Mouse (Mus musculus) 416B (cell line): ENCODE measurements around the gene Fbxo2.
"Not testable (repeated sequence)": the region's sequence is repeated elsewhere in the genome, so short reads cannot be mapped to it uniquely, and the experiment has no call there.

Experiments
- DNase-seq: peaks from one replicate; pipeline ENCODE4 v3.0.0; 2011; ENCODE audit warnings: low read depth

Fbxo2 gene

DNA sequence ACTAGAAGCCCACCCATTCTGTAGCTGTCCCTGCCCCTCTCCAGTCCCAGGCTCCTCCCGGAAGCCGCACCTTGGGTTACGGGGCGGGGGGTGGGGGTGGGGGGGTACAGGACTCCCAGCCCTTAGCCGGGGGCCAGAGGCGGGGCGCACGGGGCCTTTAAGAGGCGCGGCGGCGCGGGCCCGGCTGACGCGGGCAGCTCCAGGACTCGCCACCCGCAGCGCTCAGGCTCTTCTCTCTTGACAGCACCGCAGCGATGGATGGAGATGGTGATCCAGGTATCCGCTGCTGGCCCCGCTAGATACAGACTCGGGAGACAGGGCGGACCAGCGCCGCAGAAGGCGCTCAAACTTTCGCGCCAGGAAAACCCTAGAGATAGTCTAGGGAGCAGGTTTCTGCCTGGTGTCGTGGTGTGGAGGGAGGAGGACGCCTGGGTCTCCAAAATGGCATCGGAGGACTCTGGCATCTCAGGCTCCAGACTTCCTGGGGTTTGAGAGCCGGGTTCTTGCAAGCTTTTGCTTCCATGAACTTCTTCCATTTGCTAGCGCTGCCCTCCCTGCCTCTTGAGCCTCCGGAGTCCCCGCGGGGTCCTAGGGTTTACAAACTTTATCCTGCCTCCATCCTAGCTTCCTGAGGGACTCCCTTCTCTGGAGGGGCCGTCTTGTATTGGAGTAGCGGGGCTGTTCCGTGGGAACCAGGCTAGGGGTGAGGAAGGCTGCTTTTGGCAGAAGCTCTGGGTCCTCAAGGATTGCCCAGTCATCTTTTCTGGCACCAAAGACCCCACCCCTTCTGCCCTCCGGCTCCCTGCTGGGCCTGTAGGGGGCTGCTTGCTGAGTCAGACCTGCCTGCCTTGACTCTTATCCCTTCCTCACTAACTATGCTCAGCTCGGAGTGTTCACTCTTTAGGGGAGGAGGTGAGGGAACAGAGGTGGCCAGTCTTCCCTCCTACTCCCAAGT is at the start of gene Fbxo2, which contains the start of gene Fbxo44:
TSS of gene Fbxo2 (plus strand) at position 186 of the 955 bp plus-strand sequence.
TSS of gene Fbxo44 (minus strand) at position 47 of the 955 bp plus-strand sequence.
- no peak for DNase-seq

DNA sequence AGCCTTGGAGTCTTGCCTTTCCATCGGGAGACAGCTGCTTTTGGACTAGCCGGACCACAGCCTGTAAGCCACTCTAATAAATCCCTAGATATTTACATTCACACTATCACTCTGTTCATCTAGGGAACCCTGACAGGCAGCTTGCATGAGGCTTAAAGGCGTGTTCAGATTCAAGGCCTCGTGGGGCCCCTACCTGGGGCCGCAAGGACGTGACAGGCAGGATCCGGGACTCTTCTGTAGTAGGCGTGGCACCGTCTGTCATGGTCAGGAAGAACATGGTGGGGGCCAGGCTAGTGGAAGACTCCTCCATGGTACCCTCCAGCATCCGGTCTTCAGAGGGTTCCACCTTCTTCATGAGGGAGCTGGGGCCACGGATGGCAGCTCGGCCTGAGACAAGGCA is 47.9 kb upstream of the Fbxo2 start:
- DNase-seq, result no peak

DNA sequence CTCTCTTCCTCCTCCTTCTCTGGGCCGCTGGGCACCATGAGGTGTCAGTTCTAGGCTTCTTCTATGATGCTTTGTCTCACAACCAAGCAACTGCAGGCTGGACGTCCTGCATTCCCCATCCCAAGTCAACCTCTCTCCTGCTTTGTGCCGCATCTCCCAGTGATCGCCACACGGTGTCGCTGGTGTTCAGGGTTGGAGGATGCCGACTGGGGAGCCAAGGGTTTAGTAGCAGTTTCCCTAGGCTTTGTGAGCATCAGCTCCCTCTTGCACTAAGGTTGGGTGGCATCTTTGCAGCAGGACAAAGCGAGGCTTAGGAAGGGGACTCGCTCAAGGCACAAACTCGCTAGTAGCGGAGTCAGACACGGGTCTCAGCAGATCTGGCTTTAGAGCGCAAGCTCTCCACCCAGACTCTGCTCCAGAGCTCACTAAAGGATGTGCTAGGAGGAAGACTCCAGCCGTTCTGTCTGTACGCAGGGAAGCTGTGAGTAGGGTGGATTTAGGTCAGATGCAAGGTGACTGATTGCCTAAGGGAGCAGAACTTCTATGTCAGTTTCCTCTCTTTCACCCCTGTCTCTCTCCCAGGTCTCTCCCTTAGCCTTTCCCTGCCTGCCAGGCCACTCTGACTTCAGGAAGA is 45.5 kb upstream of the Fbxo2 start:
- peak; percentile 94 for DNase-seq

DNA sequence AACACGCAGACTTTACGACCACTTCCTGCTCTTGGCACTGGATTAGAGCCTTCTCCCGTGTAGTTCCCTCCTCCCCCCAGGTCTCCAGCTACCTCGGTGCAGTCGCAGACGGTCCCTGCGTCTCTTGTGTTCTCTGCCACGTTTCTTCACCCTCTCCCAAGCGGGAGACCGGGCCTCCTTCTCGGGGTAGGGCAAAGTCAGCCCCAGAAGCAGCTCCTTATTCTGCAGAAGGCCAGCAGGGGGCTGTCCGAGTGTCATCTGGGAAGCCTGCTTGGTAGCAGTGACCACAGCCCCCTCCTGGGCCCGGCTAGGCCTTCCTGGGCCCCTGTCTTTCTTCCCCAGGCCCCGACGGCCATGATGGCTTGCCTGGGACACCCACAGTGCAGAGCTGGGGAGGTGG is 45.0 kb upstream of the Fbxo2 start:
- DNase-seq, result peak; percentile 90

DNA sequence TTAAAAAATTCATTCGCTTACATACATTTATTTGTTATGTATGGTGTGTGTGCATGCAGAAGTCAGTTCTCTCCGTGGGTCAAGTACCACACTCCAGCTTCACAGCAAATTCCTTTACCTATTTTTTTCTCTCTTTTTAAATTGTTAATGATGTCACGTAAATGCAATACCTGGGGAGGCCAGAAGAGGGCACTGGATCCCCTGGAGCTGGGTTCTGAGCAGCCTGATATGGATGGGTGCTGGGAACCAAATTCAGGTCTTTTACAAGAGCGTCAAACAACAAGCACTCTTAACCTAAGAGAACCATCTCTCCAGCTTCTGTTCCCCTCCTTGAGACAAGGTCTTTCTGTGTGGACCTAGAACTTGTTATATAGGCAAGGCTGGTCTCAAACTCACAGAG is 43.8 kb upstream of the Fbxo2 start:
- peak; percentile 64 for DNase-seq

DNA sequence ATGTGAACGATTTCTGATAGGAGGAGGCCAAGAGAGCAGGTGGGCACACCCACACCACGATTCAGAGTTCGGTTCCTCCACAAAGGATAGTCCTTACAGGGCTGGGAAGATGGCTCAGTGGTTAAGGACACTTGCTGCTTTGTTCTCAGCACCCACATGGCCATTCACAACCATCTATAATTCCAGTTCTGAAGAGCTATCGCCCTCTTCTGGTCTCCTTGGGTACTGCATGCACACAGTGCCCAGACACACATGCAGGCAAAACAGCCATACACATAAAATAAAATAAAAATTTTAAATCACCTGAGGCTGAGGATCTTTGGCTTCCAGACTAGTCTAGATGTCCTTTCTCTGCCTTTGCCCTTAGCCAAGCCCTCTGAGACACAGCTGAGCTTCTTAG is 43.0 kb upstream of the Fbxo2 start:
- no peak for DNase-seq

DNA sequence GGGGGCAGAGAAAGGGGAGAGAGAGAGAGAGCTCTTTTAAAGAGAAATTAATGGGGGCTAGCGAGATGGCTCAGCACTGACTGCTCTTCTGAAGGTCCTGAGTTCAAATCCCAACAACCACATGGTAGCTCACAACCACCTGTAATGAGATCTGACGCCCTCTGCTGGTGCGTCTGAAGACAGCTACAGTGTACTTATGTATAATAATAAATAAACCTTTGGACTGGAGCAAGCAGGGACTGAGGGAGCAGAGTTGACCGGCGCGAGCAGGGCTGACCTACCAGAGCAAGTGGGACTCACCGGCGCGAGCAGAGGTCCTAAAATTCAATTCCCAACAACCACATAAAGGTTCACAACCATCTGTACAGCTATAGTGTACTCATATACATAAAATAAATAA is 40.8 kb upstream of the Fbxo2 start:
- not testable (repeated sequence) for DNase-seq

DNA sequence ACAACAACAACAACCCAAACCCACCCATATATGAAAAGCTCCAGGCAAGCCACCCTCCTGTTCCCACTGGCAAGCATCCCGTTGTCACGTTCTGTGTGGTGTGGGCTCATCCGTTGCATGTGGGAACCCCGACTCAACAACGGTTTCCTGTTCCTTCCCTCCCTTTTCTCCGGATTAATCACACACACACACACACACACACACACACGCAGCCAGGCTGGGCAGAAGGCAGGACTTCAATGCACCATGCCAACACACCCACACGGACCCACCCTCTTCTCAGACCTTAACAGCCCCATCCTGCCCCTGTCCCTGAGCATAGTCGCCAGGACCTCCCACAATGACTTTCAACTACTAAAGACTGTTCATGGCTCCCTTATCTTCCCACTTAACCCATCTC is 39.9 kb upstream of the Fbxo2 start:
- peak; percentile 70 for DNase-seq

DNA sequence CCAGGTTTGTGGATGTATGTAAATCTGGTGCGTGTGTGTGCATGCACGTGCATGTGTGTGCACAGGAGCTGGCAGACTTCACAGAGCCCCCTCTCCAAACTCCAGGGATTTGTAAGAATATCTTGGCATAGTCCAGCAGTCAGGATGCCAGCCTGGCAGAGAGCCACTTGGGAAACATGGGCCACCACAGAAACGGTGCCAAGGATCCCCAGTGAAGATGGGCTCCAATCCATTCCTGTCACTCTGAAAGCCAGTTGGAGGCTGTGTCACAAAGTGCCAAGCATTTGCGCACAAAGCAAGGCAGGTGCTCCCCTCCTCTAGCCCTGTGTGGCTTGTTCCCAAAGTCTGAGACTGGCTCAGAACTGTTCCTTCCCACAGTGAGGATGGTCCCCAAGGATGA is 39.1 kb upstream of the Fbxo2 start:
- DNase-seq, result no peak

DNA sequence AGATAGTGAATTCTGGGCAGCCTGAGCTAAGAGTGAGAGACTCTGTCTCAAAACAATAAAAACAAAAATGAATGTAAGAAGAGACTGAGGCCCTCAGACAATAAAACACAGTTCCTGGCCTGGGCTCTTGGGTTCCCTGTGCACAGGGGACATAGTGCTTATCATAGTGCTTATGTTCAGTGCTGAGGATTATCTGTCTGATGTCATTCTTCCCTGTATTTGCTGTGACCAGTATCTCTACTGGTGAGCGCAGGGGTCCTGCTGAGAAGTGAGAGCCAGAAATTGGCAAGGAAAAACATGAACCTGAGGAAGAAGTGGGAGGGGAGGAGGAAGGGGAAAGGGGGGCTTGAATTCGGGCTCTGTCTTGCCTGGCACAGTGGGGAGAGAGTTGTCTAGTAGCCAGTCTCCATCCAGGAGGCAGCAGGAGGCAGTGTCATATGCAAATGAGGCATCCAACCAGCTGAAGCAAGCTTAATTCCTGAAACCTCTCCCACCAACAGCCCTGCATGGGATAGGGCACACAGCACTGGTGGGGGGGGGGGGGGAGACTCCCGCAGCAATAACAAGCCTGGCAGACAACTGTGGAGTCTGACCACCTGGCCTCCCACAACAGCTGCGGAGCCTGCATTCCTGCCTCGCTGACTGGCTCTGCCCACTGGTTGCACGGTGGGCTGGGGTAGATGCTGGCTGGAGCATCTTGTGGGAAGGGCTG is 38.3 kb upstream of the Fbxo2 start:
- no peak for DNase-seq

DNA sequence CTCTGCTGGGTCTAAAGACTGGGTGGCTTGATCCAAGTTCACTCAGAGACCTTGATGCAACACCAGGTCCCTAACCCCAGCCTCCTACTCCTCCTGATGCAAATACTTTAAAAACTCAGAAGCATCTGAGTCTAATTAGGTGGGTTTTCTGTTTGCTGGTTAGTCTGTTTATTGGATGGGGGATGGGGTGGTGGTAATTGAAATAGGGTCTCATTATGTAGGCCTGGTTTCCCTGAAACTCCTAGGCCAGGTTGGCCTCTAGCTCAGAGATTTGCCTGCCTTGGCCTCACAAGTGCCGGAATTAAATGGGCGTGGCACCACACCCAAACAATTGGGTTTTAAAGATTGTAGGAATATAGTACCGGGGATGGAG is 37.7 kb upstream of the Fbxo2 start:
- DNase-seq, result no peak

DNA sequence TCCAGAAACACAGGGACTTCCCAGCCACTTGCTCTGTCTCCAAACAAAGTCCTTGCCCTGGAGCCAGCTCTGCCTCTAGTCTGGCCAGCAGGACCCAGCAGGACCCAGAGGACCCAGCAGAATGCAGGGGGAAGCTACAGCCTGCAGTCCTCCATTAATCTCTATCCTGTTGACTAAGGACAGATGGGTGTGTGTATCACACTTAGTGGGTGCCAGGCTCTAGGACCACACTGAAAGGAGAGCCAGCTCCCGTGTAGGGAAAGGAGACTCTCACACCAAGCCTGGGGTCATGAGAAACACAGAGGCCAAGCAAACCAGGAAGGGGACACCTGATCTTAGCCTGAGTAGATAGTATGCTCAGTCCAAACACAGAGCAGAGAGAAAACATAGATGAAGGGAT is 32.2 kb upstream of the Fbxo2 start:
- DNase-seq, result no peak

DNA sequence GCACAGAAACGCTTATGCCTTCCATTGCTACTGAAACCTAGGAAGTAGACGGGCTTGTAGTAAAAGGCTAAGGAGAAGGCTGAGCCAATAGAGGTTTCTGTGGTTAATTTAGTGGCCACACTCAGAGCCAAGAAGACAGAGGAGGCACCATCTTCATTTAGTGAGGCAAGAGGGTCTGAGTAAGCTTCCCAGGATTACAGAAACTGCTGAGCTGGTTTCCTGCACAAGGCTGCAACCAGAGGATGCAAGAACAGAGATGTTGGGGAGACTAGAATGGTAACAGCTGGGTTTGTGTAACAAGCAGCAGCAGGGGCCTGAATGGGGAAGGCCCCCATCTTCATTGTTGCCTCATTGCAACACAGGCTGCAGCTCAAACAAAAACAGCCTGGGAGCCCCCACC is 31.7 kb upstream of the Fbxo2 start:
- DNase-seq, result peak; percentile 81

DNA sequence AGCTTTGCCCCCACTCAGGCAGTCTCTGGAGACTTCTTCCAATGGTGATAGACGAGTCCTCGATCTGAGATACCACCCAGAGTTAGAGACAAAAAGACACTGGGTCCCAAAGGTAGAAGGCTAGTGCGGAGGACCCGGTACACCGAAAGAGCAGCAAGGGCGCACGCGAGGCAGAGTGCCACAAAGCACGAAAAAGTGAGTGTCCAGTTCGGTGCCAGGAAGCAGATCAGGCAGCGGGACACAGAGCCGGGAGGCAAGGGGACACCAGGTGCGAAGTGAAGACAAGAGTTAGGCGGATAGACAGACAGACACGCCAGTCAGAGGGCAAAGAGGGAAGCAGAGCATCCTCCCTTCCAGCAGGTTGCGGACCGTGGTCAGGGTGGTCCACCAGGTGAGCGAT is 30.3 kb upstream of the Fbxo2 start, which contains the start of gene Mad2l2:
TSS of gene Mad2l2 (plus strand) at position 252 of the 400 bp plus-strand sequence.
- DNase-seq, result no peak

DNA sequence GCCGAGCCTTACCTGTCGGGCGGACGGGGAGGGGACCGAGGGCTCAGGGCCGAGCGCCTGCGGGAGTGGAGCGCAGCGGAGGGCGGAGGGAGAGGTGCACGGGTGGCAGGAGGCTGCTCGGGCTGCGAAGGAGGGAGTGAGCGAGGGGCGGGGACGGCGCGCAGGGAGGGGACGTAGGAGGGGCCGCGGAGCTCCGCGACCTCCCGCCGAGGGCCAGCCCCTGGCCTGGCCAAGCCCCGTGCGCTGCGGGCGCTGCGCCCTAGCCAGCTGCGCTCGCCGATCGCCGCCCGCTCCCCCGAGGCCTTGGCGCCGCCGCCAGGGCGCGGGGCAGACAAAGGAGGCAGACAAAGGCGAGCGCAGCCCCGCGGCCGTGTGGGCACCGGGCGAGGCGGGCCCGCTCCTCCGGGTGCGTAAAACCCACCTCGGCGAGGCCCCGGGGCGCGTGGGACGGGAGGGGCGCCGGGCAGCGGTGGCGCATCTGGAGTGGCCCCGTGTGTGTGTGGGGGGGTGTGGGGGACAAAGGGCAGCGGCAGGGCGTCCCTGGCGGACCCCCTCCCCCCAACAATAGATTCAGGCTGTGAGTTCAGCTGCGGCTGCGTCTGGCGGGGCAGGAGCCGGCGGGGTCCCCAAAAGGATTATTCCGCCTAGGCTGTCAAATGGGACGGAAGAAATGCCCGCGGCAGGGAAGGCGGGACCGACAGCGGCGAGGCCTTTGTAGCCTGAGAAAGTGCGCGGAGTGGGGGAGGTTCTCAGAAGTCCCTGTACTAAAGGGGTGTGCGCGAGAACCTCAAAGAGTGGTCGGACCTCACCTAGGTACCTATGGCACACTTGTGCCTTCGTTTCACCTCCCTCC is 29.6 kb upstream of the Fbxo2 start, which contains the start of gene Draxin:
TSS of gene Draxin (minus strand) at position 138 of the 853 bp plus-strand sequence.
- no peak for DNase-seq

DNA sequence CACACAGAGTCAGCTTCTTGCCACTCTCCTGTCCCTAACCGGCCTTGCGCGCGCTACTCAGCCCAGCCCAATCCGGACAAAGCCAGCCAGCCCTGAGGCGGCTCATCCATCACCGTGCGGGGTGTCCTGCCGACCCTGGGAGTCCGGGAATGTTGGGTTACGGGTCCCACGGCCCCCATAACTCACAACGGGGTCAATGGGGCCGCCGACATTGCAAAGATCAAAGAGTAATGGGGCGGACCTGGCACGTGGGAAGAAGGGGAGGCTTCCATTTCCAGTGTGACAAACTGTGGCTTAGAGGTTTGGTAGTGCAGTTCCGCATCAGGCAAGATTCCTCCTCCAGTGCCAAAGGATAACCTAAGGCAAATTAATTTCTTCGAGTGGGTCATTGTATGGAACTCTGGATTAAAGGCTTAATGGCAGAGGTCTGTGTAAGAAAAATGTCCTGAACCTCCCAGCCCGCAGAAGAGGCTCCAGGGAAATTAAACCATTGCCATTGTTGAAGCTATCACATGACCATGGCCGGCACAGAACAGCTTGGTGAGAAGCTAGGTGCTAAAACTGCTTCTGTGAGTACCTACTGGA is 28.8 kb upstream of the Fbxo2 start:
- no peak for DNase-seq

DNA sequence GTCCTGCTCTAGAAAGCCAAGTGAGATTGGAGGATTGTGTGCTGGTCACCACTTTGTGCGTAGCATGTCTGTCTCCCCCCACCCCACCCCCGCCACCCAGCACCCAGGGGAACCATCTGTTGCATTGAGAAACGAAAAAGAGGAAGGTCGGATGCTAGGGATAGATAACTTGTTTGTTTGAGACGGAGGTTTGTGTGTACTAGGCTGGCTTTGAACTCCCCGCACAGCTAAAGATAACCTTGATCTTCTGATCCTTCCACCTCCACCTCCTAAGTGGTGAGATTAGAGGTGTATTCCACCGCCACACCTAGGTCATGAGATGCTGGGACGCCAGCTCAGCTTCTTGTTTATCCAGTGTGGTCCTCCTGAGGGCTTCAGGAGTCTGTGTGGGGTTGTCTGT is 25.4 kb upstream of the Fbxo2 start:
- no peak for DNase-seq

DNA sequence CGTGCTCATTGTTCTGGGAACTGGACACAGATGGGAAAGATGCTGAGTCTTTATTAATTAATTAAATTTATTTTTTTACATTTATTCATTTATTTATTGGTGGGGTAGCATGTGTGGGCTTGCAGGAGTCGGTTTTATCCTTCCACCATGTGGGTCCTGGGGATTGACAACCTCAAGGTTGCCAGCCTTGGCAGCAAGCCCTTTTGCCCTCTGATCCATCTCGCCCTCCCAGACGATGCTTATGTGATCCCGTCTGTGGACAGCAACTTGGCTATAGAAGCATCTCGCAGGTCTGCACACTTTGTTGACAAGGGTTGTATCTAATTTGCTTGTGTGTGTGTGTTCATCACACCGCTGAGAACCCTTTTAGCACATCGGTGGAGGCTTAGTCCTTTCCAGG is 22.9 kb upstream of the Fbxo2 start:
- DNase-seq, result no peak

DNA sequence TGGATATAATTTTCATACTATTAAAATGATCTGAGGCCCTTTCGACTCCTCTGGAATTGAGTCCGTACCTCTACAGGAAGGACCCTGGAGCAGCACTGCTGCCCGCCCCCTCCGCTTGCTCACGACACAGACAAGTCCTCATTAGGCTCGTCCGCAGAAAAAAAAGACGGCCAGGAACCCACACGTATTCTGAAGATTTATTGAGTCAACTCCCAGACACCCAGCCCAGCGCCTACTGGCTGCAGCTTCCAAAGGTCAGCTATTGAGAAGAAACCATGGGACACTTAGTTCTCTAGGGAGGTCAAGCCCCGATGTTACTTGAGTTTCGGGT is 20.7 kb upstream of the Fbxo2 start:
- DNase-seq, result no peak

DNA sequence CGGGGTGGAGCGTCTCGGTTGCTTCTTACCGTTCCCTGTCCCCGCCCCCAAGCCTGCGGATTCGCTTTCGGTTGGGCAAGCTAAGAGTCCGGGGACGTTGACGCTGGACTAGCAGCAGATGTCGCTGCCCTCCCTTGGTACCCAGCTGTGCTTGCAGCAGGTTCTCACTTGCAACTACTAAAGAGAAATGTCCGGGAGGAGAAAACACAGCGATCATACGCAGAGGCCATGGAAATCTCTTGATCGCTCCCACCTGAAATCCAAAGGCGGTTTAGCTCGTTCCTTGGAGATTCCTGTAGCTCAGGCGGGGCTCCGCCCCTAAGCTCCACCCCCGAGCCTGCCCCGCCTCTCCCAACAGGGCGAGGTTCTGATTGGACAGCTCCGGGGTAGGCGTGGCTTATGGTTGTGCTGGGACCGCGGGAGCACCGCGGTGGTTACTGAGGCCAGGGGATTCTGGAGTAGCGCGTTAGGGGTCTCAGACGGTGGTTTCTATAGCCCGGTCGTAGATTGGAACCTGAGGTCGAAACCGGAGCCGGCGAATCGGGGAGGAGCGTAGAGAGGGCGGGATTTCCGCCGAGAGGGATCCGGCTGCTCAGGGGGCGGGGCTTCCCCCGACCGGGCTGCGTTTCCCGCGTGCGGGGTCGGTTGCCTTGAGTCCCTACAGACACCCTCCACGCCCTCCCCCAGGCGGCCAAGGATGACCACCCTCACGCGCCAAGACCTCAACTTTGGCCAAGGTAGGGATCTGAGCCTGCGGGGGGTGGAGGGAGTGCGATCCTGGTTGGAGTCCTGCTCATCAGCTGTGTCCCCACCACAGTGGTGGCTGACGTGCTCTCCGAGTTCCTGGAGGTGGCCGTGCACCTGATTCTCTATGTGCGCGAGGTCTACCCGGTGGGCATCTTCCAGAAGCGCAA is 20.1 kb upstream of the Fbxo2 start:
- DNase-seq, result peak; percentile 97
